In the genomic region with DNA sequence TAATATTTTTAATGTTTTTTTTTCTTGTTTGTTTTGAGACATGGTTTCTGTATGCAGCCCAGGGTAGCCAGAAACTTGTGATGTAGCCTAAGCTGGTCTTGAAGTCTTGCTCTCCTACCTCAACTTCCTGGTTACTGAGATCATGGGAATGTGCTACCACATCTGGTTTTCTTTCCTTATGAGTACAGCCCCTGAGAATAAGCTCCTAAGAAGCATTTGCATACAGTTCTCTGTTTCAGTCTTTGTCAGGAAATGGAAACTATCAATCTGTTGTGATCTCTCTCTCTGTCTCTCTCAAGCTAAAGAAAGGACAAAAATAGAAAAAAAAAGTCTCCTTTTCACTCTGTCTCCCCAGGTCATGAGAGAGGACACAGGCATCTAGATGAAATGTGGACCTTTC, we compare ENCODE assay signal across 17 mouse cellular contexts.
"Had no signal": no experiment of that assay in that cellular context is flagged by ENCODE, and none has a peak within 500 bp of the region (broad histone marks: within the 10 kb centered on the region; RNA-seq: fewer than 3 reads in every experiment).

No protein-coding gene starts in this region.

- ATAC-seq: intestine, postnatal 0 days; liver, postnatal 0 days; midbrain, embryonic 15.5 days had no signal

- H3K4me3 ChIP-seq: limb, embryonic 12.5 days; liver, embryonic 13.5 days; lung, embryonic 15.5 days; midbrain, embryonic 15.5 days; stomach, embryonic 15.5 days had no signal

- H3K36me3 ChIP-seq: limb, embryonic 12.5 days; liver, embryonic 13.5 days; lung, embryonic 15.5 days; midbrain, embryonic 15.5 days; stomach, embryonic 15.5 days had no signal

- H3K27me3 ChIP-seq: limb, embryonic 12.5 days; liver, embryonic 13.5 days; lung, embryonic 15.5 days; midbrain, embryonic 15.5 days; stomach, embryonic 15.5 days had no signal

- DNase-seq: kidney, adult 8-10 months; kidney, postnatal 36 days; layer of hippocampus, adult 9-11 months; layer of hippocampus, postnatal 36 days; liver; liver, embryonic 13.5 days; liver, postnatal 0 days; right cerebral cortex, adult 18-20 months; right cerebral cortex, postnatal 25 days; thymus, adult 2 months; thymus, postnatal 4 days had no signal

- H3K4me1 ChIP-seq: limb, embryonic 12.5 days; liver, embryonic 13.5 days; lung, embryonic 15.5 days; midbrain, embryonic 15.5 days; stomach, embryonic 15.5 days had no signal

- H3K27ac ChIP-seq: kidney, postnatal 0 days; limb, embryonic 12.5 days; liver, embryonic 13.5 days; lung, embryonic 15.5 days; midbrain, embryonic 15.5 days; stomach, embryonic 15.5 days had no signal
